Comparison of ENCODE assay signal across 22 mouse cellular contexts in the genomic region with DNA sequence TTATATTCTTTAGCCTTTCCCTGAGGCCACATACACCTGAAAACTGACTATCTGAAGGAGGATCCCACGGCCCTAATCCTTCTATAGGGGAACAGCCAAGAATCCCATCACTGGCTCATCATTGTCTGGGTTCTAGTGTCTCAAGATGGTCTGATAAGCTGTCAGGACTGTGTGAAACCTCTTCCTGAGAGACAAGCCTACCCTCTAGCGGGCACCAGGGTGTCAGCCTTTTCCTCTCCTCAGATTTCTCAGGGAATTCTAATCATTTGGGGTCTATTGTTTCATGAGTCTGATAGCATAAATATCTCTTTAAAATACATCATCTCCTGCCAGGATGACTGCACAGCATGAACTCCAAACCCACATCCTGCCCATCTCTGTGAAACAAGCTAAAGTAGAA. TPM values are rescaled to one million over a fixed set of nuclear protein-coding genes. Genes with fewer than 3 reads are reported as not detected.
DNase-seq lines count a peak whose midpoint lies in the region; ATAC-seq and TF ChIP-seq lines count a peak whose summit lies in the region.
"Had no signal": no experiment of that assay in that cellular context is flagged by ENCODE, and none has a peak within 500 bp of the region (broad histone marks: within the 10 kb centered on the region; RNA-seq: fewer than 3 reads in every experiment).

No protein-coding gene starts in this region.

- no peak for ATAC-seq in lung, embryonic 14.5 days (ENCODE audit: insufficient read depth)
- ATAC-seq in erythroblast, adult 5-6 weeks (replicated peaks; ENCODE audit: low FRiP score, poor library complexity, severe bottlenecking) = no peak
- ATAC-seq: forebrain, embryonic 15.5 days; intestine, embryonic 15.5 days had no signal

- H3K79me2 ChIP-seq in MEL (ENCODE audit: control insufficient read depth, insufficient read depth, low read length, poor library complexity) (no peaks in the 10 kb centered on the region), myocyte (ENCODE audit: control insufficient read depth, insufficient read depth) (no peaks in the 10 kb centered on the region)

- no peak for TF ChIP-seq POLR2A in kidney, adult 2 months (IDR thresholded peaks at IDR 0.05; ENCODE audit: low read depth, low read length)
- TF ChIP-seq POLR2A in MEL (IDR thresholded peaks at IDR 0.05; ENCODE audit: control insufficient read depth in 1 of 2, insufficient read depth in 1 of 2, low read depth in 1 of 2, low read length in 2 of 2, poor library complexity in 1 of 2) (no peak), myocyte (IDR thresholded peaks at IDR 0.05; ENCODE audit: insufficient read length, low read depth) (no peak)

- H3K4me1 ChIP-seq in kidney, adult 2 months (ENCODE audit: control insufficient read depth, insufficient read depth, low read length) = no peaks in the 10 kb centered on the region
- H3K4me1 ChIP-seq in lung, embryonic 14.5 days (ENCODE audit: insufficient read depth) = no peaks in the 10 kb centered on the region
- H3K4me1 ChIP-seq in MEL (ENCODE audit: control insufficient read depth in 1 of 2, insufficient read depth in 2 of 2, low read length in 2 of 2) = peaks cover 4 to 9% of the 10 kb centered on the region in 2 experiments; a peak in 2 of 4 replicates
- H3K4me1 ChIP-seq: embryonic facial prominence, embryonic 12.5 days; forebrain, embryonic 15.5 days; heart, embryonic 13.5 days; intestine, embryonic 15.5 days had no signal

- H3K36me3 ChIP-seq in kidney, adult 2 months (ENCODE audit: control insufficient read depth, insufficient read depth, low read length) = no peaks in the 10 kb centered on the region
- no peaks in the 10 kb centered on the region for H3K36me3 ChIP-seq in lung, embryonic 14.5 days (ENCODE audit: insufficient read depth)
- H3K36me3 ChIP-seq in MEL (ENCODE audit: control insufficient read depth in 1 of 2, insufficient read depth in 2 of 2, low read length in 2 of 2) (no peaks in the 10 kb centered on the region), myocyte (ENCODE audit: control insufficient read depth, insufficient read depth) (no peaks in the 10 kb centered on the region)
- H3K36me3 ChIP-seq: embryonic facial prominence, embryonic 12.5 days; forebrain, embryonic 15.5 days; heart, embryonic 13.5 days; intestine, embryonic 15.5 days; midbrain, embryonic 10.5 days had no signal

- no peak overlapping the region for H3ac ChIP-seq in myocyte (ENCODE audit: control insufficient read depth, insufficient read length)

- no peaks in the 10 kb centered on the region for H3K27me3 ChIP-seq in kidney, adult 2 months (replicated peaks; ENCODE audit: control insufficient read depth, insufficient read depth, low read length)
- H3K27me3 ChIP-seq in lung, embryonic 14.5 days (ENCODE audit: insufficient read depth, low read length) = no peaks in the 10 kb centered on the region
- H3K27me3 ChIP-seq in MEL (ENCODE audit: control insufficient read depth in 1 of 2, insufficient read depth in 2 of 2, low read length in 2 of 2) (no peaks in the 10 kb centered on the region), myocyte (ENCODE audit: control insufficient read depth, insufficient read depth, insufficient read length) (no peaks in the 10 kb centered on the region)
- H3K27me3 ChIP-seq: embryonic facial prominence, embryonic 12.5 days; forebrain, embryonic 15.5 days; heart, embryonic 13.5 days; intestine, embryonic 15.5 days had no signal

- H3K9ac ChIP-seq in lung, embryonic 14.5 days = no peak overlapping the region
- H3K9ac ChIP-seq in MEL (ENCODE audit: control insufficient read depth, low read depth, low read length, poor library complexity, severe bottlenecking) = no peak overlapping the region
- H3K9ac ChIP-seq: embryonic facial prominence, embryonic 12.5 days; forebrain, embryonic 15.5 days; heart, embryonic 13.5 days; hindbrain, embryonic 14.5 days; intestine, embryonic 15.5 days had no signal

- H3K9me3 ChIP-seq in lung, embryonic 14.5 days (ENCODE audit: low read depth, low read length) = no peaks in the 10 kb centered on the region
- no peaks in the 10 kb centered on the region for H3K9me3 ChIP-seq in MEL (replicated peaks; ENCODE audit: insufficient read depth, low read length)
- H3K9me3 ChIP-seq: embryonic facial prominence, embryonic 12.5 days; forebrain, embryonic 15.5 days; heart, embryonic 13.5 days; intestine, embryonic 15.5 days; midbrain, embryonic 10.5 days had no signal

- no peak overlapping the region for H3K27ac ChIP-seq in kidney, adult 2 months (ENCODE audit: insufficient read depth, low read depth, low read length)
- no peak overlapping the region for H3K27ac ChIP-seq in lung, embryonic 14.5 days (ENCODE audit: low read depth)
- no peak overlapping the region for H3K27ac ChIP-seq in MEL (ENCODE audit: control insufficient read depth, low read depth, low read length)
- H3K27ac ChIP-seq: embryonic facial prominence, embryonic 12.5 days; forebrain, embryonic 15.5 days; heart, embryonic 13.5 days; hindbrain, embryonic 14.5 days; intestine, embryonic 15.5 days; macrophage; midbrain, embryonic 10.5 days had no signal

- no peak overlapping the region for H3K4me2 ChIP-seq in lung, embryonic 14.5 days
- peak overlapping the region; percentile 14 for H3K4me2 ChIP-seq in myocyte (ENCODE audit: low read depth)
- H3K4me2 ChIP-seq: embryonic facial prominence, embryonic 12.5 days; forebrain, embryonic 15.5 days; heart, embryonic 13.5 days; hindbrain, embryonic 14.5 days; intestine, embryonic 15.5 days had no signal

- WGBS in kidney, adult 2 months = 67% methylated on average over 2 of the region's 2 CpGs
- WGBS in lung, embryonic 14.5 days = 54% methylated on average over 2 of the region's 2 CpGs

- TF ChIP-seq RAD21 in MEL (IDR thresholded peaks at IDR 0.05; ENCODE audit: low read depth, low read length) = peak; percentile 83

- peak; percentile 29; the same call in 1 of the 2 replicates for TF ChIP-seq CTCF in kidney, adult 2 months (conservative IDR thresholded peaks at IDR 0.05; ENCODE audit: insufficient read depth, insufficient read length, low read depth, low read length)
- peak; percentile 27; the same call in 1 of the 2 replicates for TF ChIP-seq CTCF in lung, embryonic 14.5 days (IDR thresholded peaks at IDR 0.05; ENCODE audit: low read depth)
- peak in 2 of 3 experiments; percentile 68 to 73; a peak in 4 of 6 replicates for TF ChIP-seq CTCF in MEL (IDR thresholded peaks at IDR 0.05 in 2 of 3, conservative IDR thresholded peaks at IDR 0.05 in 1 of 3; ENCODE audit: control insufficient read depth in 1 of 3, insufficient read depth in 1 of 3, low read depth in 2 of 3, low read length in 3 of 3, poor library complexity in 1 of 3, severe bottlenecking in 1 of 3)

- H3K4me3 ChIP-seq in kidney, adult 2 months (ENCODE audit: insufficient read depth, low read depth, low read length) = no peak overlapping the region
- H3K4me3 ChIP-seq in lung, embryonic 14.5 days (ENCODE audit: low read depth, low read length) = no peak overlapping the region
- H3K4me3 ChIP-seq in MEL (ENCODE audit: control insufficient read depth in 1 of 2, insufficient read depth in 1 of 2, low read depth in 2 of 2, low read length in 2 of 2) (no peak overlapping the region), myocyte (no peak overlapping the region)
- H3K4me3 ChIP-seq: embryonic facial prominence, embryonic 12.5 days; forebrain, embryonic 15.5 days; heart, embryonic 13.5 days; intestine, embryonic 15.5 days; midbrain, embryonic 10.5 days had no signal

- DNase-seq in kidney, adult 2 months = no peak
- DNase-seq in kidney, postnatal 14 days = no peak
- DNase-seq in lung, embryonic 14.5 days = no peak
- no peak for DNase-seq in lung, postnatal 10 days
- peak; percentile 40 for DNase-seq in MEL (ENCODE audit: low read depth, low spot score)
- no peak for DNase-seq in spleen, postnatal 4 days (ENCODE audit: low spot score in 2 of 2)
- DNase-seq: adrenal gland, adult 2 months; cerebellum, adult 9-10 months; kidney, postnatal 10 days; lung, adult 2 months had no signal

- no peak for TF ChIP-seq EP300 in MEL (IDR thresholded peaks at IDR 0.05; ENCODE audit: low read depth in 1 of 2, low read length in 2 of 2)

TF ChIP-seq in MEL, 35 proteins besides CTCF, POLR2A, EP300 and RAD21 (continues in another document):
- TF ChIP-seq SMC3 (IDR thresholded peaks at IDR 0.05; ENCODE audit: low read depth, low read length) = peak; percentile 74
- TF ChIP-seq RCOR1 (IDR thresholded peaks at IDR 0.05; ENCODE audit: low read depth, low read length) = peak; percentile 19; the same call in 1 of the 2 replicates
- TF ChIP-seq GATA1 (IDR thresholded peaks at IDR 0.05; ENCODE audit: low read depth, low read length) = peak; percentile 42; the same call in 1 of the 2 replicates
- TF ChIP-seq POLR2AphosphoS2 (IDR thresholded peaks at IDR 0.05; ENCODE audit: low read length) = no peak
- no peak for TF ChIP-seq MXI1 (IDR thresholded peaks at IDR 0.05; ENCODE audit: low read depth, low read length)
- no peak for TF ChIP-seq TAL1 (IDR thresholded peaks at IDR 0.05; ENCODE audit: low read length)

TF ChIP-seq in myocyte, 11 proteins besides CTCF, POLR2A, EP300 and RAD21 (continues in another document):
- TF ChIP-seq E2F4 (IDR thresholded peaks at IDR 0.05; ENCODE audit: insufficient read depth) (no peak), POLR2AphosphoS2 (IDR thresholded peaks at IDR 0.05; ENCODE audit: insufficient read length, low read depth) (no peak), MYOD1 (IDR thresholded peaks at IDR 0.05; ENCODE audit: control insufficient read depth in 1 of 3, insufficient read length in 2 of 3, low read depth in 2 of 3) (no peak), REST (IDR thresholded peaks at IDR 0.05; ENCODE audit: insufficient read depth, insufficient read length) (no peak), MYOG (IDR thresholded peaks at IDR 0.05; ENCODE audit: control insufficient read depth in 1 of 3, insufficient read depth in 1 of 3, insufficient read length in 2 of 3, low read depth in 2 of 3) (no peak)

RNA-seq across cellular contexts. Expression of a gene that starts 17.3 kb away (rescaled TPM):
- 25.1 and 47.7 TPM in 2 replicates for polyA plus RNA-seq in kidney, adult 2 months (2012; rRNA removed)
- polyA plus RNA-seq in lung, embryonic 14.5 days (2014; fragmentation: Nextera tagmentation; extraction: Ambion mirVana) = 2.3 and 2.9 TPM in 2 replicates
- total RNA-seq in MEL (2012; rRNA removed) = 83.2 and 101 TPM in 2 replicates
- polyA plus RNA-seq in MEL (2012; ENCODE audit: insufficient read depth in 1 of 2, insufficient read length in 2 of 2, low read depth in 1 of 2, low replicate concordance in 2 of 2, missing spikeins in 1 of 2) (10 to 100 TPM; 50.2 to 98.2 TPM), myocyte (2012; fragmentation: generic; extraction: Trizol) (33.7 TPM)
- 6.3 and 11.7 TPM in 2 replicates for total RNA-seq in erythroblast, adult 5-6 weeks (2015; ENCODE audit: low replicate concordance)
- 6.1 and 6.4 TPM in 2 replicates for total RNA-seq in erythroblast, adult 5-6 weeks (2017; ENCODE audit: low replicate concordance)

RNA-seq across cellular contexts. Expression of a gene that starts 50.5 kb away (rescaled TPM):
- 0.08 TPM in 1 of 2 replicates, not detected in the other for polyA plus RNA-seq in kidney, adult 2 months (2012; rRNA removed)
- 0.12 and 0.20 TPM in 2 replicates for polyA plus RNA-seq in lung, embryonic 14.5 days (2014; fragmentation: Nextera tagmentation; extraction: Ambion mirVana)
- total RNA-seq in MEL (2012; rRNA removed) = not detected in 2 replicates
- polyA plus RNA-seq in MEL (2012; ENCODE audit: insufficient read depth in 1 of 2, insufficient read length in 2 of 2, low read depth in 1 of 2, low replicate concordance in 2 of 2, missing spikeins in 1 of 2) = not detected
- not detected for polyA plus RNA-seq in myocyte (2012; fragmentation: generic; extraction: Trizol)
- not detected in 2 replicates for total RNA-seq in erythroblast, adult 5-6 weeks (2015; ENCODE audit: low replicate concordance)
- total RNA-seq in erythroblast, adult 5-6 weeks (2017; ENCODE audit: low replicate concordance) = not detected in 2 replicates
- total RNA-seq: adrenal gland, adult 2 months; gastrocnemius, postnatal 4 days; heart, postnatal 25 days had no signal
- polyA plus RNA-seq: heart, embryonic 13.5 days; intestine, embryonic 15.5 days; limb, embryonic 11.5 days; macrophage had no signal
